Mouse (Mus musculus) limb, embryonic 14.5 days (tissue): ENCODE measurements around the gene Srm. TPM values are rescaled to one million over a fixed set of nuclear protein-coding genes. Genes with fewer than 3 reads are reported as not detected.

Source experiments
- ATAC-seq: fragments of 200-750 bp; cut with Nextera tagmentation; 2 replicates; pipeline ENCODE4 v1.8.0; 2017; ENCODE audit warnings: low read depth, moderate number of reproducible peaks, moderate TSS enrichment; ENCODE audit not compliant: low FRiP score
- DNase-seq: peaks from one replicate; pipeline ENCODE4 v3.0.0-alpha.2; 2015; ENCODE audit warnings: low spot score
- H3K27ac ChIP-seq: fragments of 300-500 bp; sonication (generic); replicated peaks from 2 replicates; pipeline ENCODE4 v1.5.1; 2014; ENCODE audit warnings: low read depth, mild to moderate bottlenecking, low read length, moderate library complexity, mixed read lengths
- H3K27me3 ChIP-seq: fragments of 300-500 bp; sonication (generic); 2 replicates; pipeline ENCODE4 v1.6.1; 2014; ENCODE audit warnings: low read length, mixed read lengths; ENCODE audit not compliant: control insufficient read depth, insufficient read depth
- H3K36me3 ChIP-seq: fragments of 300-500 bp; sonication (generic); 2 replicates; pipeline ENCODE4 v1.6.1; 2014; ENCODE audit warnings: mild to moderate bottlenecking, low read length, moderate library complexity, mixed read lengths; ENCODE audit not compliant: control insufficient read depth, insufficient read depth
- H3K4me1 ChIP-seq: fragments of 300-500 bp; sonication (generic); 2 replicates; pipeline ENCODE4 v1.6.1; 2014; ENCODE audit warnings: antibody characterized with exemption, low read length, mixed read lengths; ENCODE audit not compliant: control insufficient read depth, insufficient read depth
- H3K4me2 ChIP-seq: fragments of 300-500 bp; sonication (generic); replicated peaks from 2 replicates; pipeline ENCODE4 v1.6.1; 2014; ENCODE audit warnings: low read depth, mild to moderate bottlenecking, low read length, moderate library complexity; ENCODE audit not compliant: severe bottlenecking
- H3K4me3 ChIP-seq: fragments of 300-500 bp; sonication (generic); replicated peaks from 2 replicates; pipeline ENCODE4 v1.5.1; 2014; ENCODE audit warnings: low read length
- H3K9ac ChIP-seq: fragments of 300-500 bp; sonication (generic); 2 replicates; pipeline ENCODE4 v1.6.1; 2014; ENCODE audit warnings: mild to moderate bottlenecking, low read depth, low read length, moderate library complexity; ENCODE audit not compliant: severe bottlenecking
- H3K9me3 ChIP-seq: fragments of 300-500 bp; sonication (generic); 2 replicates; pipeline ENCODE4 v1.6.1; 2016; ENCODE audit warnings: low read length; ENCODE audit not compliant: control insufficient read depth
- POLR2A ChIP-seq: fragments of 200-500 bp; IDR thresholded peaks from 2 replicates; pipeline ENCODE4 v1.8.0; 2012; ENCODE audit warnings: inconsistent platforms, mild to moderate bottlenecking, moderate library complexity, borderline replicate concordance; ENCODE audit not compliant: insufficient read depth, insufficient read length; ENCODE audit errors: extremely low read depth
- WGBS: fragments of 180-500 bp; shearing (Covaris S2); extraction: QIAGEN DNeasy Blood & Tissue Kit; methylation state at CpG from one replicate; pipeline ENCODE4 v1.1.7; 2014; 5-methylcytosine and 5-hydroxymethylcytosine counted together
- polyA plus RNA-seq, 2 experiments: library from polyadenylated mRNA; depleted of rRNA in 1 of 2; stranded (reverse) in 1 of 2; unstranded in 1 of 2; fragments of >200 nt; fragmentation: Nextera tagmentation in 1 of 2; extraction: Ambion mirVana in 1 of 2; gene quantifications; 2 replicates each; pipeline versions ENCODE4 v1.2.1 to v1.2.3; 2012 to 2014

Gene Srm
- polyA plus RNA-seq, 2 experiments = 188 to 284 TPM

- ATAC-seq = no peak
- Histone ChIP-seq H3K36me3 (peaks cover 51% of the 10 kb centered on the region), H3K4me2 (no peak overlapping the region), H3K27me3 (no peaks in the 10 kb centered on the region), H3K27ac (no peak overlapping the region), H3K9me3 (no peaks in the 10 kb centered on the region), H3K9ac (no peak overlapping the region), H3K4me1 (no peaks in the 10 kb centered on the region), H3K4me3 (no peak overlapping the region)
- whole genome bisulfite sequencing = 94% methylated on average over 12 of the region's 12 CpGs
- no peak for TF ChIP-seq POLR2A
- no peak for DNase-seq
These were observed 7.5 kb downstream of the Srm start for GRCm38 (mm10) chr4:148598826-148599225.

- 91% methylated on average over 4 of the region's 4 CpGs for WGBS
- Histone ChIP-seq H3K36me3 (peaks cover 36% of the 10 kb centered on the region), H3K4me1 (no peaks in the 10 kb centered on the region), H3K27me3 (no peaks in the 10 kb centered on the region), H3K9ac (no peak overlapping the region), H3K4me2 (no peak overlapping the region), H3K27ac (no peak overlapping the region), H3K4me3 (no peak overlapping the region), H3K9me3 (no peaks in the 10 kb centered on the region)
- DNase-seq (no peak), ATAC-seq (no peak)
- no peak for TF ChIP-seq POLR2A
These were observed 9.0 kb downstream of the Srm start for GRCm38 (mm10) chr4:148600316-148600715.

DNA sequence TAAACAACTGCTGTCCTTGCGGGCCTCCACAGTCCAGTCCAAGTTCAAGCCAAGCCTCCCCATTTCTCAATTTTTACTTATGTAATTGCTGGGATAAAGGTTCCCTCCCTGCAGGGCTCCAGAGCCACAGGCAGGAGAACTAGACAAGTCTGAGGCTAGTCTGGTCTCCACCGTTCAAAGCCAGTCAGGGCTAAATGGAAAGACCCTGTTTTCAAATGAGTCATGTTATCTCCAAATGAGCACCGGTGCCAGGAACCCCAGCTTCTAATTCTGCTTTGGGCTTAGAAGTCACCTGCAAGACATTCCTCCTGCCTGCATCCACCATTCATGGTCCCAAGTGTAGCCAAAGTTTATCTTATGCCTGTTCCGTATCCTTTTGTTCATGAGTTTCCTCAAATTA, 10.6 kb downstream of the Srm start:
- no peak for TF ChIP-seq POLR2A
- no peak overlapping the region for H3K4me2 ChIP-seq
- no peaks in the 10 kb centered on the region for H3K9me3 ChIP-seq
- ATAC-seq (no peak), DNase-seq (no peak)
- no peak overlapping the region for H3K9ac ChIP-seq
- H3K36me3 ChIP-seq = peaks cover 22% of the 10 kb centered on the region
- H3K4me3 ChIP-seq = no peak overlapping the region
- H3K27ac ChIP-seq = no peak overlapping the region
- no peaks in the 10 kb centered on the region for H3K4me1 ChIP-seq
- no peaks in the 10 kb centered on the region for H3K27me3 ChIP-seq
- 84% methylated on average over 4 of the region's 4 CpGs for WGBS

DNA sequence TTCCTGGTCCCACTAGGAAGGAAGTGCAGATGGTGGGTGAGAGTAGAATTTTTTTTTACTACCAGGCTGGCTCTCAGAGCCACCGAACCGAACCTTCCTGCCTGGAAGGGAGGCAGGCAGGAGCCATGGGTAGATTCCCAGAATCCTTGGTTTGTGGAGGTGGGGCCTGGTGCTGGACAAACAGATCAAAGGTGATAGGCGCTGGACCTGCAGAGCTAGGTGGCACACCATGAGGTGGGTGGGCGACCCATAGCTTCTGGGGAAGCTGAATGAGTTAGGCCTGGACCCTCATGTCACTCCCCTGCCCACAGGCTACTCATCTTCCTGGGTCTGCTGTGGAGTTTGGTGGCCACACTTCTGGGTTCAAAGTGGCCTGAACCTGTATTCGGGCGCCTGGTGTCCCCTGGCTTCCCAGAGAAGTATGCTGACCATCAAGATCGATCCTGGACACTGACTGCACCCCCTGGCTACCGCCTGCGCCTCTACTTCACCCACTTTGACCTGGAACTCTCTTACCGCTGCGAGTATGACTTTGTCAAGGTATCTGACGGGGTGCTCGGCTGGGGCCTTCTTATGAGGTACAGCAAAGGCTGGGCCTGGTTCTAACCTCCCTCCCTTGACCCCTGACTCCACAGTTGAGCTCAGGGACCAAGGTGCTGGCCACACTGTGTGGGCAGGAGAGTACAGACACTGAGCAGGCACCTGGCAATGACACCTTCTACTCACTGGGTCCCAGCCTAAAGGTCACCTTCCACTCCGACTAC, 11.2 kb downstream of the Srm start, which contains the start of gene Masp2:
Gene Masp2, plus strand, starts transcription at position 198 of the 764 bp plus-strand sequence.
- 89% methylated on average over 14 of the region's 14 CpGs for WGBS
- ATAC-seq (no peak), DNase-seq (no peak)
- Histone ChIP-seq H3K9me3 (no peaks in the 10 kb centered on the region), H3K9ac (no peak within 1 kb of the TSS), H3K36me3 (peaks cover 17% of the 10 kb centered on the region), H3K27ac (no peak within 1 kb of the TSS), H3K4me2 (no peak within 1 kb of the TSS), H3K27me3 (no peaks in the 10 kb centered on the region), H3K4me1 (no peaks in the 10 kb centered on the region), H3K4me3 (no peak within 1 kb of the TSS)
- TF ChIP-seq POLR2A = no peak

GRCm38 (mm10) chr4:148603376-148604139, 12.3 kb downstream of the Srm start:
- Histone ChIP-seq H3K9me3 (no peaks in the 10 kb centered on the region), H3K9ac (no peak overlapping the region), H3K4me2 (no peak overlapping the region), H3K27me3 (no peaks in the 10 kb centered on the region), H3K36me3 (peaks cover 9% of the 10 kb centered on the region), H3K4me1 (no peaks in the 10 kb centered on the region), H3K27ac (no peak overlapping the region), H3K4me3 (no peak overlapping the region)
- no peak for TF ChIP-seq POLR2A
- DNase-seq (no peak), ATAC-seq (no peak)
- WGBS = 68% methylated on average over 10 of the region's 10 CpGs
